Mouse (Mus musculus) C2C12 (cell line): ENCODE results near the gene Oas1h.

Experiments used
- CEBPB ChIP-seq: IDR thresholded peaks from one replicate; pipeline ENCODE4 v1.6.1; 2011; ENCODE audit warnings: low read depth, mild to moderate bottlenecking, control low read depth, moderate library complexity
- CTCF ChIP-seq: IDR thresholded peaks from one replicate; pipeline ENCODE4 v1.5.1; 2011; ENCODE audit not compliant: control insufficient read depth, insufficient read depth, insufficient read length
- FOSL1 ChIP-seq: IDR thresholded peaks from one replicate; pipeline ENCODE4 v1.8.0; 2011; ENCODE audit warnings: mild to moderate bottlenecking, low read length; ENCODE audit not compliant: poor library complexity, insufficient read depth, severe bottlenecking
- MAX ChIP-seq: IDR thresholded peaks from one replicate; pipeline ENCODE4 v1.6.1; 2011; ENCODE audit warnings: mild to moderate bottlenecking, control low read depth
- MYOD1 ChIP-seq: IDR thresholded peaks from one replicate; pipeline ENCODE4 v1.6.1; 2011; ENCODE audit warnings: low read depth; ENCODE audit not compliant: control insufficient read depth, insufficient read length
- MYOG ChIP-seq: IDR thresholded peaks from one replicate; pipeline ENCODE4 v1.6.1; 2011; ENCODE audit not compliant: control insufficient read depth, insufficient read length; ENCODE audit errors: extremely low read depth
- USF1 ChIP-seq: IDR thresholded peaks from one replicate; pipeline ENCODE4 v1.6.1; 2011; ENCODE audit warnings: low read depth, mild to moderate bottlenecking, control low read depth, moderate library complexity

GRCm38 (mm10) chr5:120836731-120837585 is 24.3 kb upstream of the Oas1h start:
- peak; percentile 13 for TF ChIP-seq CTCF
- no peak for TF ChIP-seq MYOG
- no peak for TF ChIP-seq CEBPB
- no peak for TF ChIP-seq USF1
- TF ChIP-seq MYOD1 = no peak
- TF ChIP-seq FOSL1 = no peak
- TF ChIP-seq MAX = no peak
